Mouse (Mus musculus) kidney, adult 8-10 months (tissue): ENCODE data around the gene Qrfpr.

Experiments used
- DNase-seq, 2 experiments: peaks; one replicate each; pipeline ENCODE4 v3.0.0; 2022

Qrfpr gene

GRCm38 (mm10) chr3:36221743-36222682 is at the start of gene Qrfpr:
Qrfpr (minus strand) TSS chr3:36222313.
- DNase-seq, result no peak

- DNase-seq, result no peak
Measured at GRCm38 (mm10) chr3:36263873-36264272, 41.8 kb upstream of the Qrfpr start.

GRCm38 (mm10) chr3:36263265-36263664 is 41.2 kb upstream of the Qrfpr start:
- DNase-seq, result no peak

- DNase-seq, result no peak
Measured at GRCm38 (mm10) chr3:36250585-36250984, 28.5 kb upstream of the Qrfpr start.

GRCm38 (mm10) chr3:36248446-36248845 is 26.3 kb upstream of the Qrfpr start:
- DNase-seq, result no peak

GRCm38 (mm10) chr3:36229941-36230340 is 7.8 kb upstream of the Qrfpr start:
- no peak for DNase-seq

GRCm38 (mm10) chr3:36227246-36227645 is 5.1 kb upstream of the Qrfpr start:
- no peak for DNase-seq

GRCm38 (mm10) chr3:36223361-36223760 is 1.2 kb upstream of the Qrfpr start:
- DNase-seq, result no peak

GRCm38 (mm10) chr3:36212758-36213157 is 9.4 kb downstream of the Qrfpr start:
- DNase-seq, result no peak

- no peak for DNase-seq
Measured at GRCm38 (mm10) chr3:36210939-36211338, 11.2 kb downstream of the Qrfpr start.

GRCm38 (mm10) chr3:36209776-36210555 is 12.1 kb downstream of the Qrfpr start:
- DNase-seq, result peak; percentile 12 to 36

GRCm38 (mm10) chr3:36207520-36208264 is 14.4 kb downstream of the Qrfpr start:
- DNase-seq, result peak; percentile 66 to 79

GRCm38 (mm10) chr3:36202932-36203331 is 19.2 kb downstream of the Qrfpr start:
- no peak for DNase-seq

GRCm38 (mm10) chr3:36201098-36201497 is 21.0 kb downstream of the Qrfpr start:
- DNase-seq, result no peak

- no peak for DNase-seq
Measured at GRCm38 (mm10) chr3:36189243-36189642, 32.9 kb downstream of the Qrfpr start.

- no peak for DNase-seq
Measured at GRCm38 (mm10) chr3:36186510-36186909, 35.6 kb downstream of the Qrfpr start.

- DNase-seq, result peak; percentile 15 to 64
Measured at GRCm38 (mm10) chr3:36181519-36181918, 40.6 kb downstream of the Qrfpr start.

GRCm38 (mm10) chr3:36173761-36174160 is 48.4 kb downstream of the Qrfpr start:
- DNase-seq, result no peak

- no peak for DNase-seq
Measured at GRCm38 (mm10) chr3:36171348-36171747, 50.8 kb downstream of the Qrfpr start.

- DNase-seq, result no peak
Measured at GRCm38 (mm10) chr3:36170670-36171210, 51.4 kb downstream of the Qrfpr start.

GRCm38 (mm10) chr3:36155268-36155667 is 66.8 kb downstream of the Qrfpr start:
- no peak for DNase-seq

- peak; percentile 94 for DNase-seq
Measured at GRCm38 (mm10) chr3:36150934-36151686, 71.0 kb downstream of the Qrfpr start, which contains the start of gene D3Ertd254e. D3Ertd254e (plus strand) TSS chr3:36151017.
